Mouse (Mus musculus) ES-Bruce4 (cell line): ENCODE measurements around the gene Dlgap3.

Source experiments
- CTCF ChIP-seq: IDR thresholded peaks from one replicate; pipeline ENCODE4 v1.8.1; 2011; ENCODE audit warnings: low read depth, low read length
- EP300 ChIP-seq: IDR thresholded peaks from 2 replicates; pipeline ENCODE4 v1.6.1; 2011; ENCODE audit warnings: low read depth, low read length; ENCODE audit not compliant: insufficient read depth
- POLR2A ChIP-seq: IDR thresholded peaks from one replicate; pipeline ENCODE4 v1.8.1; 2011; ENCODE audit warnings: low read length; ENCODE audit not compliant: insufficient read depth

GRCm38 (mm10) chr4:127168914-127169345 lies at the start of gene Dlgap3:
- TF ChIP-seq EP300 (no peak), CTCF (no peak), POLR2A (no peak)
